ENCODE assay signal across 21 mouse cellular contexts in genomic region chr4:89515823-89516411, GRCm38 (mm10).
DNase-seq lines count a peak whose midpoint lies in the region; ATAC-seq lines count a peak whose summit lies in the region.
"Had no signal": no experiment of that assay in that cellular context is flagged by ENCODE, and none has a peak within 500 bp of the region (broad histone marks: within the 10 kb centered on the region; RNA-seq: fewer than 3 reads in every experiment).

No protein-coding gene starts in this region.

- H3K27ac ChIP-seq in macrophage, result peak overlapping the region; percentile 77
- H3K27ac ChIP-seq: embryonic facial prominence, embryonic 13.5 days; heart, adult 2 months; hindbrain, embryonic 10.5 days; hindbrain, postnatal 0 days; kidney, postnatal 0 days; neural tube, embryonic 12.5 days had no signal

- no peaks in the 10 kb centered on the region for H3K36me3 ChIP-seq in macrophage (ENCODE audit: inconsistent target)
- H3K36me3 ChIP-seq: embryonic facial prominence, embryonic 13.5 days; hindbrain, embryonic 10.5 days; neural tube, embryonic 12.5 days had no signal

- H3K79me2 ChIP-seq in macrophage (ENCODE audit: inconsistent target), result no peaks in the 10 kb centered on the region

- 13% methylated on average over 7 of the region's 7 CpGs for WGBS in macrophage (ENCODE audit: missing documents)

- peak; percentile 62 for ATAC-seq in activated CD4-positive, CD25-positive, alpha-beta regulatory T cell, adult 4 months
- ATAC-seq: hindbrain, postnatal 0 days had no signal

- H3K4me3 ChIP-seq in macrophage (ENCODE audit: inconsistent target), result no peak overlapping the region
- H3K4me3 ChIP-seq: embryonic facial prominence, embryonic 13.5 days; heart, adult 2 months; hindbrain, embryonic 10.5 days; neural tube, embryonic 12.5 days had no signal

- DNase-seq in 3T3-L1 (ENCODE audit: low read depth, low spot score) (peak; percentile 52), 416B (ENCODE audit: low read depth) (peak; percentile 59)
- no peak for DNase-seq in thymus, postnatal 4 days
- no peak for DNase-seq in layer of hippocampus, postnatal 25 days (ENCODE audit: extremely low spot score in 1 of 2, low spot score in 1 of 2)
- no peak for DNase-seq in thymus, postnatal 0 days (ENCODE audit: low spot score)
- DNase-seq: adrenal gland, postnatal 14 days; cerebellum, adult 8-10 months; gastrocnemius, postnatal 10 days; heart, adult 2 months; kidney, adult 18-20 months; layer of hippocampus, postnatal 36 days; liver; lung, postnatal 10 days; thymus, postnatal 36 days had no signal

Comparison
In these comparisons a context has a peak if more than half of its experiments do, and no peak if none do; other contexts are left out.
1. DNase-seq: peak in 3T3-L1 (single experiment) and 416B (single experiment); none in thymus, postnatal 4 days (single experiment), layer of hippocampus, postnatal 25 days (0 of 2) and thymus, postnatal 0 days (single experiment).